25 mouse cellular contexts compared by ENCODE assay signal in genomic region chr1:107350392-107350791, GRCm38 (mm10). TPM values are rescaled to one million over a fixed set of nuclear protein-coding genes. Genes with fewer than 3 reads are reported as not detected.
"Had no signal": no experiment of that assay in that cellular context is flagged by ENCODE, and none has a peak within 500 bp of the region (broad histone marks: within the 10 kb centered on the region; RNA-seq: fewer than 3 reads in every experiment).

No protein-coding gene starts in this region.

- H3K9me3 ChIP-seq: lung, embryonic 15.5 days; megakaryocyte, embryonic 14.5 days; midbrain, embryonic 13.5 days; midbrain, embryonic 15.5 days; neural tube, embryonic 12.5 days had no signal

- H3K4me3 ChIP-seq: lung, embryonic 15.5 days; megakaryocyte, embryonic 14.5 days; midbrain, embryonic 13.5 days; midbrain, embryonic 15.5 days; neural tube, embryonic 12.5 days had no signal

- DNase-seq: liver, postnatal 0 days; lung, adult 2 months; lung, postnatal 14 days; lung, postnatal 36 days; retina, postnatal 1 day; right cerebral cortex, adult 18-20 months; right cerebral cortex, postnatal 25 days; right cerebral cortex, postnatal 4 days; spleen, adult 18-20 months; thymus, adult 18-20 months; thymus, postnatal 14 days; thymus, postnatal 36 days had no signal

- ATAC-seq: liver, postnatal 0 days; lung, postnatal 0 days; midbrain, embryonic 13.5 days; midbrain, embryonic 15.5 days had no signal

- H3K4me1 ChIP-seq: lung, embryonic 15.5 days; midbrain, embryonic 13.5 days; midbrain, embryonic 15.5 days; neural tube, embryonic 12.5 days had no signal

- H3K27me3 ChIP-seq: lung, embryonic 15.5 days; megakaryocyte, embryonic 14.5 days; midbrain, embryonic 13.5 days; midbrain, embryonic 15.5 days; neural tube, embryonic 12.5 days had no signal

- H3K4me2 ChIP-seq: lung, embryonic 15.5 days; midbrain, embryonic 11.5 days; midbrain, embryonic 13.5 days; midbrain, embryonic 15.5 days; neural tube, embryonic 12.5 days had no signal

- H3K9ac ChIP-seq: liver, postnatal 0 days; lung, embryonic 15.5 days; midbrain, embryonic 13.5 days; midbrain, embryonic 15.5 days; neural tube, embryonic 12.5 days had no signal

- H3K27ac ChIP-seq: lung, embryonic 15.5 days; macrophage; midbrain, embryonic 13.5 days; midbrain, embryonic 15.5 days; neural tube, embryonic 12.5 days had no signal

- H3K36me3 ChIP-seq: lung, embryonic 15.5 days; midbrain, embryonic 13.5 days; midbrain, embryonic 15.5 days; neural tube, embryonic 12.5 days had no signal

RNA-seq across cellular contexts. Expression of gene Serpinb11, which starts 10.6 kb away (rescaled TPM):
- total RNA-seq: midbrain, postnatal 0 days; monocyte, adult 5-6 weeks had no signal
- polyA plus RNA-seq: liver, postnatal 0 days; macrophage; midbrain, embryonic 11.5 days; midbrain, embryonic 13.5 days; midbrain, embryonic 15.5 days; midbrain, postnatal 0 days; neural tube, embryonic 12.5 days; neural tube, embryonic 14.5 days; small intestine, adult 2 months; stomach, embryonic 14.5 days had no signal

RNA-seq across cellular contexts. Expression of gene Serpinb7, which starts 49.1 kb away (rescaled TPM):
- total RNA-seq: midbrain, postnatal 0 days; monocyte, adult 5-6 weeks had no signal
- polyA plus RNA-seq: liver, postnatal 0 days; lung, postnatal 0 days; macrophage; midbrain, embryonic 11.5 days; midbrain, embryonic 13.5 days; midbrain, embryonic 15.5 days; midbrain, postnatal 0 days; neural tube, embryonic 12.5 days; small intestine, adult 2 months; stomach, embryonic 14.5 days had no signal
